Mouse (Mus musculus) testis, adult 2 months (tissue): ENCODE data around the gene Lingo1.

ENCODE experiments used
- CTCF ChIP-seq: fragments of 200-500 bp; IDR thresholded peaks from 2 replicates; pipeline ENCODE4 v1.5.1; 2012; ENCODE audit warnings: low read depth, mild to moderate bottlenecking, inconsistent platforms, low read length, moderate library complexity; ENCODE audit not compliant: control insufficient read depth, insufficient read depth, insufficient replicate concordance
- POLR2A ChIP-seq: fragments of 200-500 bp; IDR thresholded peaks from 2 replicates; pipeline ENCODE4 v1.6.1; 2012; ENCODE audit warnings: low read depth, mild to moderate bottlenecking, inconsistent platforms, low read length, moderate library complexity; ENCODE audit not compliant: control insufficient read depth

DNA sequence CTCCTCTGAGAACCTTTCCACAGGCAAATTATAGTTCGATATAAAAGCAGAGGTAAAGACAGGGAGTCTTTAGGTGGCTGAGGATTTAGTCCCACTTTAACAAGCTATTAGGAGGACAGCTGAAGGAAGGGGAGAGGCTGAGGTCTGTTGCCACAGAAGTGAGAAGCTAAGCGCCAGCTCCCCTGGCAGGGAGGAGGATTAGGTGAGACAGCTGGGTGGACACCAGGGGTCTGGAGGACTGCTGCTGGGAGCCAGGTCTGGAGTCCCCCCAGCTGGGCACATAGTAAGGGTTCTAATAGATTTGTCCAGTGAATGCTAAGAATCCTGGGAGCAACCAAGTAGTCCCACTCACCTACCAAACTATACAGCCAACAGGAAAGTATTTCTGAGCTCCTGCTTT is 65.3 kb downstream of the Lingo1 start:
- TF ChIP-seq CTCF (no peak), POLR2A (no peak)
